Mouse (Mus musculus) E14TG2a.4 (cell line): ENCODE measurements at regions not wholly inside any gene's neighbourhood (a gene's known extent, or its start where the extent isn't known, plus 50 kb on each side); places are given as distances from the start of the nearest gene placed in this dataset.

ENCODE experiments used
- CTCF ChIP-seq: conservative IDR thresholded peaks from 2 replicates; pipeline ENCODE4 v1.5.1; 2014; ENCODE audit warnings: low read length
- POU5F1 ChIP-seq: IDR thresholded peaks from 2 replicates; pipeline ENCODE4 v1.6.1; 2014; ENCODE audit warnings: low read length, borderline replicate concordance

DNA sequence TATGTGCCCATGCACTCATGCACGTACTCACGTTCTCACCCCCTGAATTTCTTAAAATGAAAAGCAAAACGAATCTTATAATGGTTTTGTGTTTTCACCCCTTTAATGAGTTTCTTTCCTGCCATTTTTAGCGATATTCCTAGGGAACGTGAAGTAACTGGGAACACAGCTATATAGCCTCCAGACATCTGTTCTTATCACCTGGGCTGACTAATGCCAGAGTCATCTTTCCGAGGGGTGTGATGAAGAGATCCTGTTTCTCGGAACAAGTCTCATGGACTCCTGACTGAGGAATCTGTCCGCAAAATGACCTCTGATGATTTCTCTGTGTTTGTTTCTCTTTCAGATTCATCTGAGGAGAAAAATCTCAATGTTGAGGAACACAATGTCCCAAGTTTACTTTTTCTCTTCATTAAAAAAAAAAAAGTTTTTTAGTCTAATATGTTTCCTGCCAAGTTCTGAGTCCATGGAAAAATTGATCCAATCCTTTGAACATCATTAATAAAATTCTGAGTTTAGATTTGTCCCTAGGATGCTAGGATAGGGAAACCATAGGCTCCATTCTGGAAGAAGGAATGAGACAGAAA, 435.7 kb upstream of the Tshz3 start:
- TF ChIP-seq CTCF (no peak), POU5F1 (no peak)
